Mouse (Mus musculus) heart, embryonic 10.5 days (tissue): Measurements from ENCODE around the gene Xpo4. TPM values are rescaled to one million over a fixed set of nuclear protein-coding genes. Genes with fewer than 3 reads are reported as not detected.

Source experiments
- DNase-seq: peaks from one replicate; pipeline ENCODE4 v3.0.0-alpha.2; 2017; ENCODE audit warnings: low spot score
- H3K27ac ChIP-seq: fragments of 300-500 bp; sonication (generic); 2 replicates; pipeline ENCODE4 v1.5.1; 2016; ENCODE audit warnings: mild to moderate bottlenecking
- H3K27me3 ChIP-seq: fragments of 300-500 bp; sonication (generic); 2 replicates; pipeline ENCODE4 v1.6.1; 2016; ENCODE audit warnings: mild to moderate bottlenecking; ENCODE audit not compliant: poor library complexity, insufficient read depth, severe bottlenecking
- H3K36me3 ChIP-seq: fragments of 300-500 bp; sonication (generic); 2 replicates; pipeline ENCODE4 v1.6.1; 2016; ENCODE audit warnings: mild to moderate bottlenecking, moderate library complexity
- H3K4me1 ChIP-seq: fragments of 300-500 bp; sonication (generic); 2 replicates; pipeline ENCODE4 v1.6.1; 2016; ENCODE audit warnings: mild to moderate bottlenecking
- H3K4me3 ChIP-seq: fragments of 300-500 bp; sonication (generic); 2 replicates; pipeline ENCODE4 v1.5.1; 2016; ENCODE audit warnings: mild to moderate bottlenecking, moderate library complexity
- H3K9me3 ChIP-seq: fragments of 300-500 bp; sonication (generic); 2 replicates; pipeline ENCODE4 v1.6.1; 2016; ENCODE audit warnings: mild to moderate bottlenecking, moderate library complexity
- WGBS: fragments of 180-500 bp; shearing (Covaris S2); methylation state at CpG from one replicate; pipeline ENCODE4 v1.1.7; 2016; 5-methylcytosine and 5-hydroxymethylcytosine counted together
- polyA plus RNA-seq: library from polyadenylated mRNA; unstranded; fragments of >200 nt; fragmentation: Nextera tagmentation; extraction: Ambion mirVana; gene quantifications from 2 replicates; pipeline ENCODE4 v1.2.1, GENCODE M21; 2016

The Xpo4 gene
- polyA plus RNA-seq, 1 experiment from 2014 or later, result 24.9 TPM

GRCm38 (mm10) chr14:57540683-57541082, 124.5 kb downstream of the Xpo4 start:
- Histone ChIP-seq H3K36me3 (no peaks in the 10 kb centered on the region), H3K9me3 (no peaks in the 10 kb centered on the region), H3K4me3 (no peak overlapping the region), H3K27ac (no peak overlapping the region), H3K27me3 (peaks cover 36% of the 10 kb centered on the region), H3K4me1 (peaks cover 21% of the 10 kb centered on the region)
- DNase-seq, result no peak
- 79% methylated on average over 11 of the region's 11 CpGs for WGBS

GRCm38 (mm10) chr14:57537261-57538015, 127.8 kb downstream of the Xpo4 start:
- Histone ChIP-seq H3K27ac (peak overlapping the region; percentile 78), H3K27me3 (peaks cover 56% of the 10 kb centered on the region), H3K4me1 (peaks cover 32% of the 10 kb centered on the region), H3K9me3 (no peaks in the 10 kb centered on the region), H3K4me3 (peak overlapping the region; percentile 22), H3K36me3 (no peaks in the 10 kb centered on the region)
- no peak for DNase-seq
- 6% methylated on average over 16 of the region's 16 CpGs for WGBS

DNA sequence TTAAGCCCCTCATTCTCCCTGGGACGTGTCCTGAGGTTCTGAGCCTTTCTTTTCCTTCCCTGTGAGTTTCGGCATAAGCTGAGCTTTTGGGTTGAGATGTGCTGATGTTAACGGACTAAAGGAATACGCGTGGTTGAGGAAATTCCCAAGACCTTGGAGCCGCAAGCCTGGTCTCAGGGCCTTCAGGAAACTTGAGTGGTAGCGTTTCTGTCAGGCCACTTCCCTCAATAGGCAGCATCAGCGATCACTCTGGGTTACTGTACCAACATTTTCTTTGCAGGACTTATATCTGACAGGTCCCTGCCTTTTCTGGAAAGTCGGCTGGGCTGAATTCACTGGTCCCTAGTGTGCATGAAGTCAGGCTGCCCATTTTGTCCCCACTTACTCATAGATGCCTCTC, 128.4 kb downstream of the Xpo4 start:
- peak overlapping the region; percentile 22; the same call in 1 of the 2 replicates for H3K4me3 ChIP-seq
- peaks cover 50% of the 10 kb centered on the region for H3K27me3 ChIP-seq
- H3K9me3 ChIP-seq, result no peaks in the 10 kb centered on the region
- peaks cover 27% of the 10 kb centered on the region for H3K4me1 ChIP-seq
- H3K27ac ChIP-seq, result peak overlapping the region; percentile 78
- no peak for DNase-seq
- WGBS, result 34% methylated on average over 9 of the region's 9 CpGs
- H3K36me3 ChIP-seq, result no peaks in the 10 kb centered on the region

DNA sequence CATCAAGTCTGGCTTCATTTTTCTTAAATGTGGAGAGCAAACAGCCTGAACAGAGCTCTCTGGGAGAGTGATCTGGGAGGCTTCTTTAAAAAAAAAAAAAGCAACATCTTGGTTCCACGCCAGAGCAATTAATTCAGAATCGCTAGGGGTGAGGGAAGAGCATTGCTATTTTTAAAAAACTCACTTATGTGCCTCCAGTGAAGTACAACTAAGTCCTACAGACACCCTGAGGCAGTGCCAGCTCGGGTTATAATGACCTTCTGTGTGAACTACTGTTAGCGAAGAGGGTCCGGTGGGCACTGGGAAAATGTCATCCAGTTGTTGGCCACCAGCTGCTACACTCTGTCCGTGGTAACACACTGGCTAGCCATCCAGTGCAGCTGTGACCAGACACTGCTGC, 129.6 kb downstream of the Xpo4 start:
- no peaks in the 10 kb centered on the region for H3K36me3 ChIP-seq
- WGBS, result 77% methylated on average over 6 of the region's 6 CpGs
- H3K9me3 ChIP-seq, result no peaks in the 10 kb centered on the region
- H3K27me3 ChIP-seq, result peaks cover 40% of the 10 kb centered on the region
- DNase-seq, result no peak
- H3K27ac ChIP-seq, result no peak overlapping the region
- H3K4me1 ChIP-seq, result peaks cover 27% of the 10 kb centered on the region
- H3K4me3 ChIP-seq, result no peak overlapping the region

GRCm38 (mm10) chr14:57534961-57535360, 130.3 kb downstream of the Xpo4 start:
- peaks cover 39% of the 10 kb centered on the region for H3K27me3 ChIP-seq
- DNase-seq, result no peak
- 13% methylated on average over 8 of the region's 8 CpGs for WGBS

GRCm38 (mm10) chr14:57534346-57534745, 130.9 kb downstream of the Xpo4 start:
- Histone ChIP-seq H3K27ac (no peak overlapping the region), H3K36me3 (no peaks in the 10 kb centered on the region), H3K9me3 (no peaks in the 10 kb centered on the region), H3K27me3 (peaks cover 39% of the 10 kb centered on the region), H3K4me3 (no peak overlapping the region), H3K4me1 (peaks cover 32% of the 10 kb centered on the region)
- DNase-seq, result no peak
- WGBS, result 11% methylated on average over 5 of the region's 5 CpGs

More at GRCm38 (mm10) chr14:57534961-57535360, 130.3 kb downstream of the Xpo4 start:
- Histone ChIP-seq H3K4me1 (peaks cover 27% of the 10 kb centered on the region), H3K4me3 (no peak overlapping the region), H3K36me3 (no peaks in the 10 kb centered on the region), H3K9me3 (no peaks in the 10 kb centered on the region), H3K27ac (no peak overlapping the region)

DNA sequence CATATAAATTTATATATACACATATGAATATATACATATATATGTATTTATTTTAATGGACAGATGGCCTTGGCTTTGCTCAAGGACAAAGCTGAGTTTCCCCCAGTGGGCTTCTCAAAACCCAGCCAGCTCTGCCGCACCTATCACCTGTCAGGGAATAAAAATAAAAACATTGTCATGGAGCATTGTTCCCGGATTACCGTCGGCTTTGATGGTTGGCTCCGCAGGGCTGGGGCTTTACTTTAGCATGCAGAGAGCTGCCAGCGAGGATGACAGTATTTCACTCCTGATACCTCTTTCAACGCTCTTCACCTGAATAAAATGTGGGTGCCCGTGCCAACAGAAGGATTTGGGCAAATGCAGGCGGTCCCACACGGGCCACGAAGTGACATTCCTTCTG, 131.4 kb downstream of the Xpo4 start:
- Histone ChIP-seq H3K36me3 (no peaks in the 10 kb centered on the region), H3K27ac (no peak overlapping the region), H3K27me3 (peaks cover 40% of the 10 kb centered on the region), H3K9me3 (no peaks in the 10 kb centered on the region), H3K4me1 (peaks cover 33% of the 10 kb centered on the region), H3K4me3 (no peak overlapping the region)
- 16% methylated on average over 11 of the region's 11 CpGs for WGBS
- DNase-seq, result no peak

DNA sequence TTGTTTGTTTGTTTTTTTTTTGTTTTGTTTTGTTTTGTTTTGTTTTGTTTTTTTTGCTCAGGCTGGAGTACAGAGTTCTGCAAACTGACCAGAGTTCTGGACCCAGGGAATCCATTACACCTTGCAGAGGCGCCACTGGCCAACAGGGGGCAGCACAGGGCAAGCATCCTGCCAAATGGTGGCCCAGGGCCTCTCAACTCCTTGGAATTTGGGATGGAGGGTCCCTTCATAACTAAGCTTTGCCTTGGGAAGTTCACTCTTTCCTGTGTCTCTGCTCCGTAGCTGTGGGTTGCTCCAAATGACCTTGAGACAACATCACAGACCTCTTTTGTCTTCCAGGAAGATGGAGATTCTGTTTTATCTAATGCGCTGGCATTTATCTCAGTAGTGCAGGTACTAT, 132.0 kb downstream of the Xpo4 start:
- no peak for DNase-seq
- peaks cover 43% of the 10 kb centered on the region for H3K27me3 ChIP-seq
- WGBS, result 31% methylated on average over 3 of the region's 3 CpGs
- H3K4me1 ChIP-seq, result peaks cover 33% of the 10 kb centered on the region
- H3K4me3 ChIP-seq, result no peak overlapping the region
- H3K36me3 ChIP-seq, result no peaks in the 10 kb centered on the region
- no peak overlapping the region for H3K27ac ChIP-seq
- no peaks in the 10 kb centered on the region for H3K9me3 ChIP-seq

DNA sequence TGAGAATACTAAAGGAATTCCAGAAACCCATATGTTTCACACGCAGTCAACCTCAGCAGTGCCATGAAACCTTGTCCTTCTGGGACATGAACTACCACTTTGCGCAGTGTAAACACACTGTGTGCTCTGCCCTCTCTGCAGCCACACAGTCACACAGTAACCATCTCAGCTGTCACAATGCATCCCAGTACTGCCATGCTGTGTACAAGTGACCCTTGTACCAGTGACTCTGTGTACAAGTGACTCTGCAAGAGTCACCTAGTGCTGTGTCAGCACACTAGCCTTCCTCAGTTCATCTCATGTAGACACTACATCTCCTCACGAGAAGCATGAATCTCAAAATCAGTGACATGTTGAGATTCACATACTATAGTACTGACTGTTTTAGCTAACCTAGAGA, 132.7 kb downstream of the Xpo4 start:
- Histone ChIP-seq H3K27me3 (peaks cover 50% of the 10 kb centered on the region), H3K4me1 (peaks cover 27% of the 10 kb centered on the region), H3K9me3 (no peaks in the 10 kb centered on the region), H3K36me3 (no peaks in the 10 kb centered on the region), H3K27ac (no peak overlapping the region), H3K4me3 (no peak overlapping the region)
- WGBS, result 86% methylated on average over 3 of the region's 3 CpGs
- no peak for DNase-seq

DNA sequence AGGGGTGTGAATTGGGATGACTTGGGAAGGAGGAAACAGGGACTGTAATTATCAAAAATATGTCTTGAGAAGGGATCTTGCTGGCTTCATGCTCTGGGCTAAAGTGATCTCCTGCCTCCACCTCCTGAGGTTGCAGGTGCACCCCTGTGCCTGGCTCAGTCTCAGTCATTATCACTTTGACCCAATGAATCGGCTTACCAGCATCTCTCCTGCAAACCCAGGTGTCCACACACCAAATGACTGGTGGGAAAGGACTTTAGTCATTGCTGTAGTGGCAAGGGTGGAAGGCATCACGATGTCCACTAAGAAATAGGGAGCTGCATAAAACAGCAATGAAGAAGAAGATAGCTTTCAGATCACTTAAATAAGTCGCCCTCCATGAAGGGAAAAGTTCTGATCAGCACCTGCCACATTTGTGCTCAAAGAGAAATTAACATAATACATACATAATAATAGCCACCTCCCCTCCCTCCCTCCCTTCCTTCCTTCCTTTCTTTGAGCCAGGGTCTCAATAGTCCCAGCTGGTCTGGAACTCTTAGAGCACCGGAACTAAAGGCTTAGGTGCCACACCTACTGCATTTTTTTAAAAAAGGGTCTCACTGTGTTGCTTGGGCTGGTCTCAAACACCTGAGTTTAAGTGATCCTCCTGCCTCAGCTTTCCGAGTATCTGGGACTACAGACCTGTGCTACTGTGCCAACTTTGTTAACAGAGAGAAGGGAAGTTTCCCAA, 135.3 kb downstream of the Xpo4 start:
- Histone ChIP-seq H3K4me3 (no peak overlapping the region), H3K27ac (no peak overlapping the region), H3K4me1 (peaks cover 23% of the 10 kb centered on the region), H3K27me3 (peaks cover 54% of the 10 kb centered on the region), H3K9me3 (no peaks in the 10 kb centered on the region), H3K36me3 (no peaks in the 10 kb centered on the region)
- WGBS, result 57% methylated on average over 5 of the region's 5 CpGs
- no peak for DNase-seq

DNA sequence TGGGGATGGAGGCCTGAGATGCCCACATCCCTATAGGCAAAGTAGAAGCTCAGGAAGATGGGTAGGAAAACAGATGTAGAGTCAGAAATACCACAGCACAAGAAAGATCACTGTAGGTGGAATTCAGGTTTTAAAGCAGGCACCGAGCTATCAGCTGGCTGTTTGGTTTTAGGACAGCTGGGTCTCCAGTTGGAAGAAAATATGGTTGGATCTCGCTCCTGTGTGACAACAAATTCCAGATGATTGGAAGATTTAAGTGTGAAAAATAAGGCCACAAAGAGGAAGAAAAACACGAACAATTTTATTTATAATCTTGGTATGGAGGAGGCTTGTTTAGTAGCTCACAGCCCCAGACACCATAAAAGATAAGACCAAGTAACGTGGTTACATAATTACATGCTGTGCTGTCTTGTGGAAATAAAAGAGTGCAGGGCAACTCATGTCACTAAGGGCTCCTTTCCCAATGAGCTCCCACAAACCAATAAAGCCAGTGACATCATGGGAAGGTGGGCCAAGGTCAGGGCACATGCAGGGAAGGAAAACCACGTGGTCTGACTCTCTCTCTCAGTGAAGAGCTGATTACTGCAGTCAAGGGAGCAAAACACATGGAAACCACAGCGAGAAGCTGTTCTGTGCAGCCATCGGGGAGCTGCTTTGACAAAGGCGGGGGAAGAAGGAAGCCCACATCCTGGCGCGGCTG, 136.0 kb downstream of the Xpo4 start:
- peaks cover 53% of the 10 kb centered on the region for H3K27me3 ChIP-seq
- no peak overlapping the region for H3K27ac ChIP-seq
- no peak overlapping the region for H3K4me3 ChIP-seq
- DNase-seq, result no peak
- H3K36me3 ChIP-seq, result no peaks in the 10 kb centered on the region
- no peaks in the 10 kb centered on the region for H3K9me3 ChIP-seq
- H3K4me1 ChIP-seq, result peaks cover 20% of the 10 kb centered on the region
- 52% methylated on average over 10 of the region's 10 CpGs for WGBS

DNA sequence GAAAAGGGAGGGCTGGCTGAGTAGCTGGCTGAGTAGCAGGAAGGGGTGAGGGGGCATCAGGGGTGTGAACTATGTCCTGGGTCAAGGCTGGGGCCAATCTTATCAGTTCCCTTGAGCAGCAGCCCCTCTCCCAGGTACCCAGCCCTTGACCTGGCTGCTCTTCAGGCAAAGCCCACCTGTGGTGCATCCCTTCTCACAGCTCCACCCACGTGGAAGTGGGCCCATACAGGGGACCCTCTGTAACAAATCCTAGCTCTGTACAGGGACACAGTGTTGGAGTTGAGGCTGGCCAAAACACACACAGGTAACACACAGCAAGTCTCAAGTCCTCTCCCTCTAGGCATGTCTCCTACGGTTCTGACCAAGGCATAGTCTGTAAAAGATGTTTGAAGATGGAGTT, 137.6 kb downstream of the Xpo4 start:
- WGBS, result 39% methylated on average over 2 of the region's 2 CpGs
- H3K4me3 ChIP-seq, result no peak overlapping the region
- H3K36me3 ChIP-seq, result no peaks in the 10 kb centered on the region
- DNase-seq, result no peak
- peaks cover 59% of the 10 kb centered on the region for H3K27me3 ChIP-seq
- H3K9me3 ChIP-seq, result no peaks in the 10 kb centered on the region
- peaks cover 18% of the 10 kb centered on the region for H3K4me1 ChIP-seq
- H3K27ac ChIP-seq, result no peak overlapping the region
